Comparison of ENCODE assay signal across 24 mouse cellular contexts in genomic region chr8:118488735-118489134, GRCm38 (mm10).
DNase-seq lines count a peak whose midpoint lies in the region; ATAC-seq and TF ChIP-seq lines count a peak whose summit lies in the region.
"Had no signal": no experiment of that assay in that cellular context is flagged by ENCODE, and none has a peak within 500 bp of the region (broad histone marks: within the 10 kb centered on the region; RNA-seq: fewer than 3 reads in every experiment).

No protein-coding gene starts in this region.

- intact Hi-C loops in heart, postnatal 10 days (cut with DNase I): no loop called here
- intact Hi-C loops in heart, postnatal 14 days (cut with DNase I): no loop called here

- 38% methylated on average over 4 of the region's 4 CpGs for WGBS in lung, embryonic 14.5 days
- 79% methylated on average over 4 of the region's 4 CpGs for WGBS in kidney, embryonic 14.5 days

- H3K4me1 ChIP-seq in lung, embryonic 14.5 days (ENCODE audit: insufficient read depth): no peaks in the 10 kb centered on the region
- no peaks in the 10 kb centered on the region for H3K4me1 ChIP-seq in kidney, embryonic 14.5 days (ENCODE audit: control insufficient read depth, insufficient read depth, low read length)
- H3K4me1 ChIP-seq: embryonic facial prominence, embryonic 10.5 days; liver, embryonic 13.5 days; megakaryocyte, embryonic 14.5 days; neural tube, embryonic 12.5 days had no signal

- no peak for TF ChIP-seq POLR2A in brain, embryonic 14.5 days (IDR thresholded peaks at IDR 0.05; ENCODE audit: borderline replicate concordance, extremely low read depth, insufficient read depth, insufficient read length, poor library complexity, severe bottlenecking)

- H3K4me2 ChIP-seq in lung, embryonic 14.5 days: no peak overlapping the region
- no peak overlapping the region for H3K4me2 ChIP-seq in kidney, embryonic 14.5 days (replicated peaks; ENCODE audit: low read depth, low read length)
- H3K4me2 ChIP-seq: heart, embryonic 12.5 days; hindbrain, embryonic 14.5 days; liver, embryonic 13.5 days; midbrain, embryonic 13.5 days; neural tube, embryonic 12.5 days had no signal

- no peak overlapping the region for H3K4me3 ChIP-seq in lung, embryonic 14.5 days (ENCODE audit: low read depth, low read length)
- no peak overlapping the region for H3K4me3 ChIP-seq in kidney, embryonic 14.5 days (ENCODE audit: low read length)
- H3K4me3 ChIP-seq: embryonic facial prominence, embryonic 10.5 days; heart, embryonic 12.5 days; liver, embryonic 13.5 days; megakaryocyte, embryonic 14.5 days; midbrain, embryonic 13.5 days; neural tube, embryonic 12.5 days had no signal

- H3K36me3 ChIP-seq in lung, embryonic 14.5 days (ENCODE audit: insufficient read depth): no peaks in the 10 kb centered on the region
- no peaks in the 10 kb centered on the region for H3K36me3 ChIP-seq in kidney, embryonic 14.5 days (ENCODE audit: control insufficient read depth, insufficient read depth, low read length)
- H3K36me3 ChIP-seq: embryonic facial prominence, embryonic 10.5 days; heart, embryonic 12.5 days; liver, embryonic 13.5 days; midbrain, embryonic 13.5 days; neural tube, embryonic 12.5 days had no signal

- H3K9ac ChIP-seq in lung, embryonic 14.5 days: no peak overlapping the region
- no peak overlapping the region for H3K9ac ChIP-seq in kidney, embryonic 14.5 days (ENCODE audit: low read depth, low read length)
- H3K9ac ChIP-seq: heart, embryonic 12.5 days; hindbrain, embryonic 14.5 days; liver, embryonic 13.5 days; midbrain, embryonic 13.5 days; neural tube, embryonic 12.5 days had no signal

- no peaks in the 10 kb centered on the region for H3K9me3 ChIP-seq in lung, embryonic 14.5 days (ENCODE audit: low read depth, low read length)
- H3K9me3 ChIP-seq in kidney, embryonic 14.5 days (ENCODE audit: control insufficient read depth, low read length): no peaks in the 10 kb centered on the region
- H3K9me3 ChIP-seq: embryonic facial prominence, embryonic 10.5 days; heart, embryonic 12.5 days; liver, embryonic 13.5 days; midbrain, embryonic 13.5 days; neural tube, embryonic 12.5 days had no signal

- H3K27me3 ChIP-seq in lung, embryonic 14.5 days (ENCODE audit: insufficient read depth, low read length): no peaks in the 10 kb centered on the region
- no peaks in the 10 kb centered on the region for H3K27me3 ChIP-seq in kidney, embryonic 14.5 days (ENCODE audit: control insufficient read depth, insufficient read depth, low read length)
- H3K27me3 ChIP-seq: heart, embryonic 12.5 days; liver, embryonic 13.5 days; megakaryocyte, embryonic 14.5 days; midbrain, embryonic 13.5 days; neural tube, embryonic 12.5 days; Patski had no signal

- no peak for ATAC-seq in lung, embryonic 14.5 days (ENCODE audit: insufficient read depth)
- ATAC-seq in kidney, embryonic 14.5 days (ENCODE audit: low FRiP score, low TSS enrichment): no peak
- ATAC-seq: midbrain, embryonic 13.5 days; Patski had no signal

- peak; percentile 16 to 56 for DNase-seq in frontal cortex, adult 2 months (ENCODE audit: extremely low spot score in 1 of 2, low spot score in 1 of 2)
- DNase-seq in frontal cortex, postnatal 14 days (ENCODE audit: low spot score in 2 of 2): no peak
- peak; percentile 26 to 33 for DNase-seq in heart, postnatal 10 days
- DNase-seq in heart, postnatal 14 days: no peak
- peak; percentile 3 for DNase-seq in lung, embryonic 14.5 days
- no peak for DNase-seq in lung, postnatal 14 days
- DNase-seq in brain, embryonic 14.5 days (ENCODE audit: low read depth): peak; percentile 58
- DNase-seq: adrenal gland, postnatal 36 days; cerebellum, adult 11-12 months; gastrocnemius, postnatal 36 days; kidney, adult 2 months; kidney, postnatal 10 days; liver, embryonic 13.5 days; lung, adult 2 months; lung, postnatal 36 days; thymus, adult 2 months had no signal

- no peak overlapping the region for H3K27ac ChIP-seq in lung, embryonic 14.5 days (ENCODE audit: low read depth)
- H3K27ac ChIP-seq in kidney, embryonic 14.5 days (ENCODE audit: low read depth, low read length): no peak overlapping the region
- H3K27ac ChIP-seq: embryonic facial prominence, embryonic 10.5 days; hindbrain, embryonic 14.5 days; liver, embryonic 13.5 days; midbrain, embryonic 13.5 days; neural tube, embryonic 12.5 days had no signal

- no peak for TF ChIP-seq CTCF in lung, embryonic 14.5 days (IDR thresholded peaks at IDR 0.05; ENCODE audit: low read depth)
- TF ChIP-seq CTCF in brain, embryonic 14.5 days (IDR thresholded peaks at IDR 0.05; ENCODE audit: borderline replicate concordance, extremely low read depth, insufficient read depth, insufficient read length): no peak

Comparison
In these comparisons a context has a peak if more than half of its experiments do, and no peak if none do; other contexts are left out.
1. DNase-seq: peak in frontal cortex, adult 2 months (2 of 2), heart, postnatal 10 days (2 of 2), lung, embryonic 14.5 days (single experiment) and brain, embryonic 14.5 days (single experiment); none in frontal cortex, postnatal 14 days (0 of 2), heart, postnatal 14 days (0 of 2) and lung, postnatal 14 days (single experiment).